Mouse (Mus musculus): ENCODE measurements around the gene Syne4. TPM values are rescaled to one million over a fixed set of nuclear protein-coding genes. Genes with fewer than 3 reads are reported as not detected.

Syne4 gene
- polyA plus RNA-seq, 1 experiment from 2014 or later, result 39.2 TPM

DNA sequence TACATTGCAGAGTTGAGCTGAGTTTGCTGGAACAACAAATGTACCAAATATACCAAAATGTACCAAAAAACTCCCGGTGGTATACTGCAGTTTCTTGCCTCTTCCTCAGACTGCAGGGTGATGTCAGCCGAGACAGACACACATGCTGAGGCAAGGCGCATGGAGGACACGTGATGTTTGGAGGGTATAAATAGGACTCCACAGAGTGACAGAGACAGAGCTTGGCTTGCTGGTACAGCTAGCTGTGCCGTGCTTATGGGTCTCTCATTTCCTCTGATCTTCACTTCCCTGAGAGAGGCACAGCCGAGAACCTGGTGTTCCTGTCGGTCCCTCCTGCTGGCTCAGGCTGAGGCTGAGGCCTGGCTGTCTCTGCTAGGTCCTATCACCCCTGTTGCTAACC is 31.9 kb upstream of the Syne4 start:
- Histone ChIP-seq H3K4me3 (no peak overlapping the region), H3K27ac (no peak overlapping the region), H3K9me3 (replicated peaks) (no peaks in the 10 kb centered on the region), H3K4me1 (peaks cover 8% of the 10 kb centered on the region), H3K27me3 (no peaks in the 10 kb centered on the region), H3K4me2 (replicated peaks) (no peak overlapping the region), H3K9ac (no peak overlapping the region), H3K36me3 (no peaks in the 10 kb centered on the region)
- ATAC-seq (ENCODE audit: low FRiP score), result no peak
- 81% methylated on average over 7 of the region's 7 CpGs for WGBS

DNA sequence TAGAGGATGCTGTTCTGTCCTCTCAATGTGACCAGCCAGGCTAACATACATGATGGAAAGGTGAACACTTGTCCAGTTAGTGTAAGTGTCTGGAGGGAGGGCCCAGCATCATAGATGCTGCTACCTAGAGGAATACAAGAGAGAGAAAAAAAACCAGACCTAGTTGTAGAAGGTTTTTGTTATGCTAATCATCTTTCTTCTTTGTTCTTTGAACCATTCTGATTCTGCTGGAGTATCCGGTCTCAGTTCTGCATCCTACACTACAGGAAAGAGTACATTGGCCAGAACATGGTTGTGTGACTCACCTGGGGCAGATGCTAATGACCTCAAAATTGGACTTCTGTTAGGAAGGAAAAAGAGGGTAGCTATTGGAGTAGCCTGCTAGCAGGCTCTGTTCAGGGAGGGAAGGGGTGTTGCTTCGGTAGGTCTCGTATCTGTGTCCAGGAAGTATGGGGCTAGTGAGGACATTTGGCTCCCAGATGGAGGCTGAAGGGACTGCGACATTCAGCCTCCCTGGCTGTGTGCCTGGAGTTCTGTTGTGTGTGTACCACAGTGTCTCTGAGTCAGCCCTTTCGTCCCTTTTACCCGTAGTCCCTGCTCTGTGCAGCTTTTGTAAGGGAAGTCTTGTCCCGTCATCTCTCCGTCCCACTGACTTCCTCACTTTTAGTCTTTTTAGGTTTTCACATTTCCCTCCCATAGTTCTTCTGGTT is 27.8 kb upstream of the Syne4 start:
- Histone ChIP-seq H3K4me3 (no peak overlapping the region), H3K27ac (no peak overlapping the region), H3K4me2 (replicated peaks) (no peak overlapping the region), H3K4me1 (peaks cover 12% of the 10 kb centered on the region), H3K36me3 (no peaks in the 10 kb centered on the region), H3K27me3 (no peaks in the 10 kb centered on the region), H3K9me3 (replicated peaks) (no peaks in the 10 kb centered on the region), H3K9ac (no peak overlapping the region)
- 66% methylated on average over 8 of the region's 8 CpGs for WGBS
- ATAC-seq (ENCODE audit: low FRiP score), result no peak

DNA sequence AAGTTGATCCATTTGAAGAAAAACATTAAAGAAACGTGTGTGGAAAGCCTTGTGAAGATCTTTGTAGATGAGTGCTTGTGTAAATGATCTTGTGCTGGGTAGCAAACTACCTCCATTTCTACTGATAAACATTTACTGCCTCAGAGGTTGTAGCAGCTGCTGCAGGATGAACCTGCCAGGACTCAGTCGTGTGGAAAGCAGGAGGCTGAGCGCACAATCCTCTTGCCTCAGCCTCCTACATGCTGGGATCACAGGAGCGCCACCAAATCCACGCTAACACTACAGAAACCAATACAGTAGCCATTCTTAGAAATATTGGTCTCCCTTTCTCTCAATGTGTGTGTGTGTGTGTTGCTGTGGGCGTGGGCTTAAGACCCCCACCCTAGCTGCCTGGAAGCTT is 26.6 kb upstream of the Syne4 start:
- Histone ChIP-seq H3K36me3 (no peaks in the 10 kb centered on the region), H3K9ac (no peak overlapping the region), H3K27ac (no peak overlapping the region), H3K4me1 (peaks cover 21% of the 10 kb centered on the region), H3K27me3 (no peaks in the 10 kb centered on the region), H3K9me3 (replicated peaks) (no peaks in the 10 kb centered on the region), H3K4me3 (no peak overlapping the region), H3K4me2 (replicated peaks) (no peak overlapping the region)
- ATAC-seq (ENCODE audit: low FRiP score), result no peak
- 74% methylated on average over 6 of the region's 6 CpGs for WGBS

DNA sequence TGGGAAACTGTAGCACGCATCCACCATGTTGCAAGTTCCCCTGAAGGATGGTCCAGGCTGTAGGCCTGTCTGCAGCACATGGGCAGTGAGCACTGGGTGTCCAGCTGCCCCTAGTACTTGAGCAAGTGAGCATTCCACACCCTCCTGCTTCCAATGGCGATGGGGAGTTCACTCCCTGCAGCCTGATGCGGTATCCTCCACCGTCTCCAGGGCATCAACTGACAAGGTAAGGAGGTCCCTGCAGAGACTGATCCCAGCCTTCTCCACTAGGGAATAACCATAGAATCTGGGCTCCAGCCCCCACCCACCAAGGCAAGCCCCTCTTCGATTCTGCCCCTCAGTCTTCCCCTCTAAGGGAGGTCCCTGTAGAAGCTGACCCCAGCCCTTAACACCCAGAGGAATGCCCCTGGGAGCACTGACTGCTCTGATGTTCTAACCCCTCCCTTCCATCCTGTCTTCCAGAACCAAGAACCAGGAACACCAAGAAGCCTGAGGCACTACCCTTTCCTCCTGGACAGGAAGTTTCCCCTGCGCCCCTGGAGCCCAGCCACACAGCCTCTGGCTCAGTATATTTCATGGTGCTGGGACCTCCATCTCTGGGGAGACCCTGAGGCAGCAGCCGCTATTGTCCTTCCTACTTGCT is 25.4 kb upstream of the Syne4 start:
- no peak for ATAC-seq (ENCODE audit: low FRiP score)

DNA sequence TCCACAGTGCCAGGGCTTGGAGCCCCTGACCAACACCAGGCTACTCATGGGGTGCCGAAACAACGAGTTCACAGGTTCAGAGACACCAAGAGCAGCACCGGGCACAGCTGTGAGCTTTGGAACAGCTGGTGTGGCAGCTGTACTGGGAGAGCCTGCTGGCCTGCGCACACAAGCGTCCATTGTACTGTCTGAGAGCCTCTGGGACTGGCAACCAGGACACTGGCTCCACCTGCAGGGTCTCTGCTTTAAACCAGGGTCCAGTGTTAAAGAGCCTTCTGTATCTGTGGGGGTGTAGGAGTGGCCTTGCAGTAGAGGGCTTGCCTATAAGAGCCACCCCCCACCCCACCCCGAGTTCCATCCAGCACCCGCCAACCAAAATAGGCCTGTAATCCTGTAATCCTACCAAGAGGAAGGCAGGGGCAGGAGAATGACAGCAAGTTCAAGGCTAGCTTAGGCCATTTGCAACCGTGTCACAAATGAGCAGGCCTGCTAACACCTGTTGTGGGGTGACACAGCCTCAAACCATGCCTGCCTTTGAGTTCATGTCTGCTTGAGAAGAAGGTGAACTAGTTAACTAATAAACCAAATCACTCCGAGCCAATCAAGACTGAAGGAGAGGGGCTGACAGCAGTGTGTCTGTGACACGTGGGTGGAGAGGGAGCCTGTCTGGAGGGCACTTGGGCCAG is 24.8 kb upstream of the Syne4 start:
- H3K4me1 ChIP-seq, result peaks cover 35% of the 10 kb centered on the region
- H3K4me3 ChIP-seq, result no peak overlapping the region
- H3K27ac ChIP-seq, result peak overlapping the region; percentile 23; the same call in 1 of the 2 replicates
- peak; percentile 16; the same call in 1 of the 2 replicates for ATAC-seq (ENCODE audit: low FRiP score)
- H3K9me3 ChIP-seq (replicated peaks), result no peaks in the 10 kb centered on the region
- H3K9ac ChIP-seq, result no peak overlapping the region
- H3K27me3 ChIP-seq, result no peaks in the 10 kb centered on the region
- no peak overlapping the region; the same call in 1 of the 2 replicates for H3K4me2 ChIP-seq (replicated peaks)
- 58% methylated on average over 10 of the region's 10 CpGs for WGBS
- peaks cover 14% of the 10 kb centered on the region for H3K36me3 ChIP-seq

More for the DNA sequence above, 25.4 kb upstream of the Syne4 start:
- Histone ChIP-seq H3K4me2 (replicated peaks) (no peak overlapping the region; the same call in 1 of the 2 replicates), H3K36me3 (peaks cover 8% of the 10 kb centered on the region), H3K27ac (peak overlapping the region; percentile 23; the same call in 1 of the 2 replicates), H3K4me1 (peaks cover 30% of the 10 kb centered on the region), H3K4me3 (no peak overlapping the region), H3K27me3 (no peaks in the 10 kb centered on the region), H3K9me3 (replicated peaks) (no peaks in the 10 kb centered on the region), H3K9ac (no peak overlapping the region)
- WGBS, result 66% methylated on average over 7 of the region's 7 CpGs

DNA sequence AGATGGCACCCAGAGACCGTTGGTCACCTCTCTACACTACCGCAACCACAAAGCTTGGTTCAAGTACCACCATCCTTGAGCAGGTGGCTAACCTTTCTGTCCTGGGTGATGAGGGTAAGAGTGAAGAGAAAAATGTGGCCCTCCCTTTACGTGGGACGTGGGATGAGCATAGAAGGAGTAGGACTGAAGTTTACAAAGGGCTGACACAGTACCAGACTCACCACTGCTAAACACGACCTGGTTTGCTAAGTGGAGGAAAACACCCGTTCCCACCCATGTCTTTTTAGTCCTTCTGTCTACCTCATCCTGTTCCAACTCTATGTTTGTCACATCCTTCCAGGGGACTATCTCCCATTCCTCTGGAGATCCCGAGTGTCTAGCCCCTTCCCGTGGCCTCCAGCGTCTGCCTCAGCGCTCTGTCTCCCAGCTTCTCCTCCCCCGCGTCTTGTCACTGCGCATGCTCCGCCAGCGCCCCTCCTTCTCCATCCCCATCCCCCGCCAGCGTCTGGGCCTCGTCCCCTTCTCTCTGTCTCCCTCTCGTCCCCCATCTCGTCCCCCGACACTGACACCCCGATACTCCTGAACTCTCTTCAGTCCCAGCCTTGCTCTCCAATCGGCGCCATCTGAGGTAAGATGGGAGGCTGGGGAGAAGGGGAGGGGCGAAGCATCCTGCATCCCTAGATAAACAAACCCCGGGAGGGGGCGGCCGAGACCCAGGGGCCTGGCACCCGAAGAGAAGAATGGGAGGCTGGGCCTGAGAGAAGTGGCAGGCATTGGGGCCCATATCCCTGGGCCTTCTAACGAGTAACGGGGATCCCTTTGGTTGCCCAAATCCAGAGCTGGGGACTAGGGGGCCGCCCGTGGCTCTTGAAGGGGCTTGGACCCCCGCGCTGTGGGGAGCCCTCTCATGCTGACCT is 23.1 kb upstream of the Syne4 start, which contains the start of gene Clip3:
TSS of gene Clip3 (plus strand) at position 514 of the 917 bp plus-strand sequence.
- H3K4me1 ChIP-seq, result peaks cover 35% of the 10 kb centered on the region
- H3K9me3 ChIP-seq (replicated peaks), result no peaks in the 10 kb centered on the region
- peak within 1 kb of the TSS; percentile 70 for H3K4me2 ChIP-seq (replicated peaks)
- ATAC-seq (ENCODE audit: low FRiP score), result peak; percentile 84
- WGBS, result 7% methylated on average over 35 of the region's 35 CpGs
- peak within 1 kb of the TSS; percentile 78 for H3K27ac ChIP-seq
- peak within 1 kb of the TSS; percentile 56 for H3K4me3 ChIP-seq
- peaks cover 30% of the 10 kb centered on the region for H3K36me3 ChIP-seq
- no peaks in the 10 kb centered on the region for H3K27me3 ChIP-seq
- H3K9ac ChIP-seq, result peak within 1 kb of the TSS; percentile 87

DNA sequence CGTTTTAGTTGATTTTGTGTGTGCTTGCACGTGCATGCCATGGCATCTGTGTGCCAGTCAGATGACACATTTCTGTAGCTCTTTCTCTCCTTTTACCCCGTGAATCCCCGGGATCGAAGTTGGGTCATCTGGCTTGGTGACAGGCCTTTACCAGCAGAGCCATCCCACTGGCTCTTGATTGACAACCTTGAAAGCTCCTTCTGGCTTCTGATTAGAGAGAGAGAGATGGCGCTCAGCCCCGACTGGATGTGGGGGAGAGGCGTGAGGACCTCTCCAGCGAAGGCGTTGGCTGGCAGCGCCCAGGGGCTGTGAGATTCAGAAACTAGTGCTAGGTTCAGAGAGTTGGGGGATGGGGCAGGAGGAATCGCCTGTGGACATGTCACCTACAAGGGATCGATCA is 20.8 kb upstream of the Syne4 start:
- peaks cover 35% of the 10 kb centered on the region for H3K4me1 ChIP-seq
- H3K27ac ChIP-seq, result no peak overlapping the region
- no peak overlapping the region for H3K9ac ChIP-seq
- WGBS, result 86% methylated on average over 13 of the region's 13 CpGs
- H3K4me2 ChIP-seq (replicated peaks), result 0 out of 2 replicates have a peak overlapping the region, but pooled peaks have one; percentile 12
- no peak overlapping the region for H3K4me3 ChIP-seq
- H3K27me3 ChIP-seq, result no peaks in the 10 kb centered on the region
- no peak for ATAC-seq (ENCODE audit: low FRiP score)
- H3K36me3 ChIP-seq, result peaks cover 53% of the 10 kb centered on the region
- H3K9me3 ChIP-seq (replicated peaks), result no peaks in the 10 kb centered on the region

DNA sequence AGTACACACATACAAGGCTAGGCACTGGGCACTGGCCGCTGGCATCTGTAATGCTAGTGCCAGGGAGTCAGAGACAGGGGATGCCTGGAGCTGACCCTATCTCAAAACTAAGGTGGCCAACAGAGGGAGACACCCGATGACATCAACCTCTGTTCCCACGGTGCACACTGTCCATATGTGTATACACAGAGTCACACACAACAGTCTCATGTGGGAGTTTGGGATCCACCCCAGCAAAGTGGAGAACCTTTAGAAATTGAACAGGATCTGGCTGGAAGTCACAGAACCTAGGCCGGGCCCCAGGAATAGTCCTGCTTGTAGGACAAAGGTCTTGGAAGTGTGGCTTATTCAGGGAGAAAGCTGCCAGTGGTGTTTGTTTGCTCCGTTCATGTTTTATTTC is 20.3 kb upstream of the Syne4 start:
- peaks cover 58% of the 10 kb centered on the region for H3K36me3 ChIP-seq
- no peak overlapping the region for H3K27ac ChIP-seq
- H3K4me1 ChIP-seq, result peaks cover 33% of the 10 kb centered on the region
- no peak for ATAC-seq (ENCODE audit: low FRiP score)
- no peaks in the 10 kb centered on the region for H3K9me3 ChIP-seq (replicated peaks)
- no peaks in the 10 kb centered on the region for H3K27me3 ChIP-seq
- 91% methylated on average over 5 of the region's 5 CpGs for WGBS
- H3K4me3 ChIP-seq, result no peak overlapping the region
- H3K4me2 ChIP-seq (replicated peaks), result no peak overlapping the region
- no peak overlapping the region for H3K9ac ChIP-seq

DNA sequence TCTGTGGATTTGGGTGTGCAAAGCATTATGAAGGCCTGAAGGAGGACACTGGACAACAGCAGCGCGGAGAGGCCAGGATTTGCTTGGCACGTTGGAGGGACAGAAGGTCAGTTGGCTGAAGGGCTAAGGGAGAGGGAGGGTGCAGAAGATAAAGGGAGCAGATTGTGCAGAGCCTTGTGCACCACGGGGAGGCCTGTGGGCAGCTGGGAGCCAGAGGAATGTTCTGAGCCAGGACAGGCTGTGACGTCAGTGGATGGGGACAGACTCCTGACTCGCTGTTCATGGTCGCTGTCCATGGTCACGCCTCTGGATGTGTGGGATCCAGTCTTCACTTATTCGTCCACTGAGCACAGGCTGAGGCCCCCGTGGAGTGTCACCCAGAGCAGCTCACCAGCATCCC is 19.5 kb upstream of the Syne4 start:
- Histone ChIP-seq H3K4me1 (peaks cover 27% of the 10 kb centered on the region), H3K4me3 (no peak overlapping the region), H3K4me2 (replicated peaks) (no peak overlapping the region), H3K9ac (no peak overlapping the region), H3K36me3 (peaks cover 66% of the 10 kb centered on the region), H3K9me3 (replicated peaks) (no peaks in the 10 kb centered on the region), H3K27ac (no peak overlapping the region), H3K27me3 (no peaks in the 10 kb centered on the region)
- ATAC-seq (ENCODE audit: low FRiP score), result no peak
- 74% methylated on average over 10 of the region's 10 CpGs for WGBS

DNA sequence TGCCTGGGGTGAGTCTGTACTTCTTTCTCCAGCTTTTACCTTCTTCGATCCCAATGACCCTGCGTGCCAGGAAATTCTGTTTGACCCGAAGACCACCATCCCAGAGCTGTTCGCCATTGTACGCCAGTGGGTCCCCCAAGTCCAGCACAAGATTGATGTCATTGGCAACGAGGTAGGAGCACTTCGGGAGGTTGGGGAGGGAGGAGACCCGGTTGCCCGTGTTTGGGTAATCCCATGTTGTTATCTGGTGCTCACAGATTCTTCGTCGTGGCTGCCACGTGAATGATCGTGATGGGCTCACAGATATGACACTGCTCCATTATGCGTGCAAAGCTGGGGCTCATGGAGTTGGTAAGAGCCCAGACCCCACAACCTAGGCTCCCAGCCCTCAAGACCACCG is 17.8 kb upstream of the Syne4 start:
- Histone ChIP-seq H3K27ac (no peak overlapping the region), H3K27me3 (no peaks in the 10 kb centered on the region), H3K9me3 (replicated peaks) (no peaks in the 10 kb centered on the region), H3K36me3 (peaks cover 78% of the 10 kb centered on the region), H3K4me3 (no peak overlapping the region), H3K4me1 (peaks cover 23% of the 10 kb centered on the region), H3K4me2 (replicated peaks) (no peak overlapping the region), H3K9ac (no peak overlapping the region)
- ATAC-seq (ENCODE audit: low FRiP score), result no peak
- 95% methylated on average over 15 of the region's 15 CpGs for WGBS

DNA sequence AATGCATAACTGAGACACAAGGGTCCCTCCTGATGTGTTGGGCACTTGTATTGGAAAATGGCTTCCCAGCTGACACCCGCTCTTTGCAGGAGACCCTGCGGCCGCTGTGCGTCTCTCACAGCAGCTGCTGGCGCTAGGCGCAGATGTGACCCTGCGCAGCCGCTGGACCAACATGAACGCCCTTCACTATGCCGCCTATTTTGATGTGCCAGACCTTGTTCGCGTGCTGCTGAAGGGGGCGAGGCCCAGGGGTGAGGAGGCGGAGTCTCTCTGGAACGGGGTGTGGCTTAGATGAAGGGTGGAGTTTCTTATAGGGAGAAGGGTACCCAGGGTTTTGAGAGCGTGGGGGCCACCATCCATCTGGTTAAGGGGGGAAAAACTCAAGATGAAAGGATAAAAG is 17.3 kb upstream of the Syne4 start:
- Histone ChIP-seq H3K36me3 (peaks cover 82% of the 10 kb centered on the region), H3K4me2 (replicated peaks) (no peak overlapping the region), H3K4me3 (no peak overlapping the region), H3K9me3 (replicated peaks) (no peaks in the 10 kb centered on the region), H3K4me1 (peaks cover 22% of the 10 kb centered on the region), H3K9ac (no peak overlapping the region), H3K27ac (no peak overlapping the region), H3K27me3 (no peaks in the 10 kb centered on the region)
- WGBS, result 86% methylated on average over 16 of the region's 16 CpGs
- ATAC-seq (ENCODE audit: low FRiP score), result no peak

All from hindbrain, embryonic 12.5 days (tissue).